Mouse (Mus musculus) adipocyte (in vitro differentiated cells): ENCODE measurements at regions not wholly inside any gene's neighbourhood (a gene's known extent, or its start where the extent isn't known, plus 50 kb on each side); places are given as distances from the start of the nearest gene placed in this dataset.

Experiments
- DNase-seq: peaks from one replicate; pipeline ENCODE4 v3.0.0-alpha.2; 2016; ENCODE audit warnings: low spot score

GRCm38 (mm10) chrX:12365582-12366323 lies 205.6 kb upstream of the Bcor start:
- DNase-seq = no peak

GRCm38 (mm10) chrX:12366801-12367200 lies 206.6 kb upstream of the Bcor start:
- no peak for DNase-seq

GRCm38 (mm10) chrX:12373670-12374069 lies 213.5 kb upstream of the Bcor start:
- no peak for DNase-seq

DNA sequence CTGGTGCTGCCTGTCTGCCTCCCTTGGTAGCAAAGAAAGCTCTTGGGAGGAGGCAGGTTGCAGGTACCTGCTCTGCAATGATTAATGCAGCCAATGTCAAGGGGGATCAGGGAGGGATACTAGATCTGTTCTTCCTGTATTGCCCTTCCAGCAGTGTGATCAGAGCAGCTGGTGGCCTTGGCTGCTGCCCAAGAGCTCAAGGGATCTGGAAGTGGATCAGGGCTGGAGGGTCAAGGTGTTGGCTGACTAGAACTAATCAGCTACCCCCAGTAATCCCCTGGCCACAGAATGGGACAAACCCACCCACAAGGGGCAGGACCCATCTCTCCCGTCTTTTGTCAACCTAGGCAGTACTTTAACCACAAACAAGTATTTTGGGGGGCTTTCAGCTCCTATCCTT lies 211.8 kb upstream of the Atp6ap2 start:
- DNase-seq = no peak

DNA sequence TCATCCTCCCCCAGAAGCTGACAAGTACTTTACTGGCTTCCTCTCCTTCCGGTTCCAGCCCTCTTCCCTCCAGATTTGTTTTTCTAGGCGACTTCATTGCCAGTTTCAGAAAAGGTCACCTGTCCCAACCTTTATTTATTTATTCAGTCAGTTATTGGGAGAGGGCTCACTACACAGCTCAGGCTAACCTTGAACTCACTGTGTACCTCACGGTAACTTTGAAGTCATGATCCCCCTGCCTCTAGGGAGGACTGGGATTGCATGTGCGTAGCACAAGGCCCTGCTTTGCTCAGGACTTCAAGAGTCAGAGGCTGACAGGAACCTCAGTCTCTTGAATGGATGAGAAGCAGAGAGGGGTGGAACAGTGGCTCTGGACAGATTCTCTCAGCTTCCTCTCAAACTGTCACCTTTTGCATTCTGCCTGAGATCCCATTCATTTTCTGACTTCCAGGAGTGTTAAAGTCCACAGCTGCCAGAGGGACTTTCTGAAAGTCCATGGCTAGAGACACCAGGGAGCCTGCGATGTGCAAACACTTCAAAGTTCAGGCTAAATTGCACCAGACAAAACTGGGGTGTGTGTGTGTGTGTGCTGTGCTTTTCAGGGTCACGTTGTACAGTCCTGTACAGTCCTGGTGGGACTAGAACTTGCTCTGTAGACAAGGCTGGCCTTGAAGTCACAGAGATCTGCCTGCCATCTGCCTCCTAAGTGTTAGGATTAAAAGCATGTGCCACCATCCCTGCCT lies 211.2 kb upstream of the Atp6ap2 start:
- DNase-seq = no peak

- no peak for DNase-seq
Observed at GRCm38 (mm10) chrX:12377441-12377840, 210.2 kb upstream of the Atp6ap2 start.

- DNase-seq = no peak
Observed at GRCm38 (mm10) chrX:12392145-12392825, 195.3 kb upstream of the Atp6ap2 start.

DNA sequence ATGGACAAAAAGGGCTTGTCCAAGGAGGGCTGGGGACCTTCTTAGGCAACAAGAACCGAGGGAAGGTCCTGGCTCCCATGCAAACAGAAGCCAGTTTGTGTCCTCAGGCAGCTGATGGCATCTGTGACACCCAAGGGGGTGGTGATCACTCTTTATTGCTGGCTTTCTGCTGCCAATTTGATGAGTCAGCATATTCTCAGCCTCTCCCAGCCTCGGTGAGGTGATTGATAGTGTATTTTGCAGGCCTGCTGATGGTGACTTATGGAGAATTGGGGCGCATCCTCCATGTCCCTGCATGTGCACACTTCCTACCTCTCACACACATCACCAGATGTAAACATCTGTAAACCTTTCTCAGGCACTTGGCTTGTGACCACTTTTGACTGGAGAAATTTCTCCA lies 178.3 kb upstream of the Atp6ap2 start:
- peak; percentile 2 for DNase-seq

GRCm38 (mm10) chrX:12425566-12425965 lies 162.0 kb upstream of the Atp6ap2 start:
- DNase-seq = no peak

DNA sequence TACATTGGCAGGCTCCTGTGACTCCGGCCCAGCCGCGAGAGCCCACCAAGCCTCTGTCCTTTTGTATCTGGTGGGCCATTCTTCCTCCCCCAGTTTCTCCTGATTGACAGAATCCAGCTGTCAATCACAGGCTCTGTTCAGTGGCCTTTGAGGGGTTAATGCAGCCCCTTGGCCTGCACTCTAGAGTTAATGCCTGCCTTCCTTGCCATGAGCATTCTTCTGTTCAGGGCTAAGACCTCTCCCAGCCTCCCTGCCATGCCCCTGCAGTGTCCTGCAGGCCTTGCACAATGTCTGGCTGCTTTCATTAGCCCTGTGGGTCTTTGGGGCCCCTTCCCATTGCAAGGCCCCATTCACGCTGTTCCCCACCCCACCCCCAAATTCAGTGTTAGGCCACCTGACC lies 160.9 kb upstream of the Atp6ap2 start:
- no peak for DNase-seq

DNA sequence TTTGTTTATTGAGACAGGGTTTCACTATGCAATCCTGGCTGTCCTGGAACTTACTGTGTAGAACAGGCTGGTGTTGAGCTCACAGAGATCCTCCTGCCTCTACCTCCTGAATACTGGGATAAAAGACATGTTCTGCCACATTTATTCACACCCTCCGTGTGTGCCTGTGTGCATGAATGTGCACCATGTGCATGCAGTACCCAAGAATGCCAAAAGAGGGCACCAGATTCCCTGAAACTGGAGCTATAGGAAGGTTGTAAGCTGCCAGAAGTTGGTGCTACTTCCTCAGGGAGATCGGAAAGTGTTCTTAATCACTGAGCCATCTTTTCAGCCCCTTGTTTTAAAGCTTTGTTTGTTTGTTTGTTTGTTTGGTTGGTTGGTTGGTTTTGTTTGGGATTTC lies 155.3 kb upstream of the Atp6ap2 start:
- no peak for DNase-seq

DNA sequence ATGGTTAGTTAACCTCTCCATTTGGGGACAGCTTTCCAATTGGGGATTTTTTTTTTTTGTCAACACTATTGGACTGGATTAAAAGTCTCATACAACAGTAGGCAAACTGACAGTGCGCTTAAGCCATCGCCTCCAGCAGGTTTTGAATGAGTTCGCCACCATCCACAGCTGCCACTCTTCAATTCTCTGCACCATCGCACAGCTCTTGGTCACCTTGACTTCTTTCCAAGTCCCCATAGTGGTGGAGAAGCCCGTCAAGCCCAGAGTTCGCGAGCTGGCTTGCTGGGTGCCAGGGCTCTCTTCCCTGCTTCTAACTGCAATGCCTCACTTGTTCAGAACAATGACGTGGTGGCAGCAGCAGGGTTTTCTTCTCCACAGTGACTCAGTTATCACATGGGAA lies 151.9 kb upstream of the Atp6ap2 start:
- no peak for DNase-seq

DNA sequence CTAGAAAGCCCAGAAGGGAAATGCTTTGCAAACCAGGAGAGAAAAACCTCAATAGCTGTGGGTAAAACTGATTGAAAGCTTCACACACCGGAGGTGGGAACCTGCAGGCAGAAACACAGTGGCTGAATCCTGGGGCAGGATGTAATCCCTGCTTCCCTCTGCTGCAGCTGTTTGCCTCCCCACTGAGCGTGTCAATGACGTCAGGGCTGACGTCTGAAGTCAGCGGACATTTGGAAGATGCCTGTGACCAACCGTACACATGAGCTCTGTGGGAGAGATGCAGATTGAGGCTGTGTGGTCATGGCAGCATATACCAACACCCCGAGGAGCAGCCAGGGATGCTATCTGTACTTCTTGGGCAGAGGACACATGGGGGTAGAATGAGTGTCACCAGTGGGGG lies 151.5 kb upstream of the Atp6ap2 start:
- DNase-seq = no peak

GRCm38 (mm10) chrX:12439447-12439846 lies 148.2 kb upstream of the Atp6ap2 start:
- no peak for DNase-seq

DNA sequence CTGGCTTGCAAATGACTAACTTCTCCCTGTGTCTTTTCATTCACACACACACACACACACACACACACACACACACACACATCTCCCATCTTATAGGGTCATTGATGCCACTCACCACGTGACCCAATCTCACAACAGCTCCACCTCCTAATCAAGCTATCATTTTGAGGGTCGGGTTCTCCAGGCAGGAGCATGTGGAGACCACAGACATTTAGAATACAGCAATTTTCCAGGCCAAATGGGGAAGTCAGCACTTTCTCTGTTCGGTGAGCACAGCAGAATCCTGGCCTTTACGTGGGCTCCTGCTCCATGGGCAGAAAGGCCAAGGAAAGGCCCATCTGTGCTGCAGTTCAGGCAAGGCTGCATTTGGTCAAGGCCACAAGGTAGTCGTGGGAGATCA lies 143.8 kb upstream of the Atp6ap2 start:
- DNase-seq = no peak

DNA sequence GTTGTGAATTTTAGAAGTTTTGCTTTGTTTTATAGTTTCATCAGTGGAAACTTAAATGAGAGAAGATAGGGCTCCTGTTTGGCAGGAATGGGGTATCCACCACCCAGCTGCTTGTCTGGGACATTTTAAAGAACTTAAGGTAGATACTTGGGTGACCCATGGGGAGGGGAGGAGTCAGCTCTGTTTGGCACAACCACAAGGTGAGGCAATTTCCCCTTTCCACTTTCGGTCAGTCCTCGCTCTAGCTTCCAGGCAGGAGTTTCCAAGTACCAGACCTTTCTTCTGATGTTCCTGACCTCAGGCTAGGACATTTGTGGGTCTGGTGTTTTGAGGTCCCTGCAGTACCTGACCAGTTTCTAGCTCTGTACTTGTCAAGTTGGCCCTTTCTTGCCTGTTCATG lies 142.5 kb upstream of the Atp6ap2 start:
- no peak for DNase-seq

- DNase-seq = no peak
Observed at GRCm38 (mm10) chrX:12447962-12448361, 139.6 kb upstream of the Atp6ap2 start.

GRCm38 (mm10) chrX:12449688-12450087 lies 137.9 kb upstream of the Atp6ap2 start:
- DNase-seq = peak; percentile 16

DNA sequence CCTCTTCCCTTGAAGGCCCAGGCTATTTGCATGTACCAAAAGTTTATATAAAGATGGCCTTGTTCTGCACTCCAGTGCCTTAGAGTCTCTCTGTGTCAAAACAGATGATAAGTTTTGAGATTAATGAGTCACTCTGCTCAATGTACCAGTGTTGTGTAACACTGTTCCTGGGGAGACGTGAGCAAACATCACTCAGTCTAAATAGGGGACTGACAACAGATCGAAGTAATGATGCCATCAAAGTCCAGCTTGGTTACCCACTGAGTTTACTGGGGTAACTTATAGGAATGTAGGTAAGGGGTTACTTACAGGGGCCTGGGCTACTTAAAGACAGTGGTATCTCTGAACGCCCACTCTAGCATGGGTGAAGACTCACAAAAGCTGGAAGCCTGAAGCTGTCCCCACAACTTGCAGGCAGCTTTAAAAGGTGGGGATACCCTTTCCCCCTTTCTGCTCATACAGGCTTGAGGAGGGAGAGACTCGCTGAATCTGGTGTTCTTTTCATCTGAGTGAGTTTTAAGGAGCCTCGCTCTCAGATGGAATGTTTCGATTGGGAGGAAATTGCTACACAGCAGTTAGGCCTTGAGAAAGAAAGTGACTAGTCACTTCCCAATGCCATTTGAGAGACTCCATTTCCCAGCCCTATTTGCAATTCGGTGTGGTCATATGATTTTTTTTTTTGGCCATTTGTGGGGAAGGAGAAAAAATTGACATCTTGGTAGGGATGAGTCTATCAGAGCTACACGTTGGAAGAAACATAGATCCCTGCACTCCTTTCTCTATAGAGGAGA lies 134.4 kb upstream of the Atp6ap2 start:
- DNase-seq = no peak

DNA sequence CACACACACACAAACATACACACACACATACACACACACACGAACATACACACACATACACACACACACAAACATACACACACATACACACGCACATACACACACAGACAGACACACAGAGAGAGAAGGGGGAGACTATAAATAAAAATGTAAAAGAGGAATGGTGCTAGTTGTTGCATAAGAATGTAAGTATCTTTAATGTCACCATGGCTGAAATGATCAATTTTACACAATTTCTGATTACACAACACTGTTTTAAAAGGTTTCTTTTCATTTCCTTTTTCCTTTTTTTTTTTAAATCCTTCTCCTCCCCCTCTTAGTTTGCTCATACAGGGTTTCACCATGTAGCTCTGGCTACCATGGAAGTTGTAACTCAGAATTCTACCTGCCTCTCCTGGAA lies 125.9 kb upstream of the Atp6ap2 start:
- no peak for DNase-seq

DNA sequence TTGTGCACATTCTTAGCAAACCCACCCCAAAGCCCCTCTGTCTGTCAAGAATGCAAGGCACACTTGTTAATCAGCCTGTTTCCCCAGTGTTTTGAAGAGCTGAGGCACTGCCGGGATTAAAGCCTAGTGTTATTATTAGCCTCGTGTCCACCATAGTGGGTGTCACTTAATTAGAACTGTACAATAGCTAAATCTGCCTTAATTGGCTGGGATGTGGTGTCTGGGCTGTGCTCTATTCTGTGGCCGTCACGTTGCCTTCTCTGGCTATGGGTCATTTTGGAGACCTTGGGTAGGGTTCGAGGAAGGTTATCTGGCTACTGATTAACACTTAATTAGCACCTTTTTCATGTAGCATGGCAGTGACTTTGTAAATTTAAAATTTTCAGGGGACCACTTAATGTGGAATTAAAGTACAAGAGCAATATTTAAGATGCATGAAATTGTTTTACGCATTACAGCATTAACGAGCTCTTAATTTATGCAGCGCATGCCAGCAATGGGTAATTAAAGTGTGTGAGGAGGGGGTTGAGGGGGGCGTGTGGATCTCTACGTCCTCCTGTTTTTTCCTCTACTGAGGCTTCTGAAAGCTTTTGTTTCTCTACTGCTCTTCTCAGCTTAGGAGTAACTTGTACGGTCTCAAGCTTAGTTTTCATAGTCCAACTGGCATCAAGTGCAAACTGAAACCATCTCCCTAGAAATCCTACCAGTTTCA lies 124.5 kb upstream of the Atp6ap2 start:
- no peak for DNase-seq

DNA sequence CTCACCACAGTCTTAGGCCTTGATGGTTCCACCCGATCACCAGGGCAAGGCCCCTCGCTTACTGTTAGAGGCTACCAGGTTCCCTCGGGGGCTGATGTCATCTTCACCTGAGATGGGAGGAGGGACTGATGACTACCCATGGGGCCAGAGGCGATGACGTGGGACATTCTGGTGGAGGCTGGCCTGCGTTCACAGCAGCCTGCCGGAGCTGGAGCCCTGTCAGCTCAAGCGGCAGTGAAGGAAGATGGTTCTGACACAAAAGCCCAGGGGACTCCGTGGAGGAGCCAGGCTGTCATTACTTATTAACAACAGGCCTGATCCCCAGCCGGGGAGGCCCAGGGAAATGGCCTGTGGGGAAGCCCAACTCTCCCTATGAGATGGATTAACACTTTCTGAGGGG lies 121.3 kb upstream of the Atp6ap2 start:
- DNase-seq = no peak
